Mouse (Mus musculus): ENCODE results near the gene Fam13a.

Fam13a gene

GRCm38 (mm10) chr6:58999044-58999453 lies 25.3 kb downstream of the Fam13a start:
- no peak for ATAC-seq (ENCODE audit: low TSS enrichment)

GRCm38 (mm10) chr6:58998528-58998927 lies 25.8 kb downstream of the Fam13a start:
- no peak for ATAC-seq (ENCODE audit: low TSS enrichment)

- ATAC-seq (ENCODE audit: low TSS enrichment), result no peak
Measured at GRCm38 (mm10) chr6:58989149-58989548, 35.2 kb downstream of the Fam13a start.

GRCm38 (mm10) chr6:58988706-58989105 lies 35.6 kb downstream of the Fam13a start:
- no peak for ATAC-seq (ENCODE audit: low TSS enrichment)

- no peak for ATAC-seq (ENCODE audit: low TSS enrichment)
Measured at GRCm38 (mm10) chr6:58987166-58987565, 37.2 kb downstream of the Fam13a start.

GRCm38 (mm10) chr6:58985186-58985585 lies 39.2 kb downstream of the Fam13a start:
- peak; percentile 66 for ATAC-seq (ENCODE audit: low TSS enrichment)

GRCm38 (mm10) chr6:58975249-58975648 lies 49.1 kb downstream of the Fam13a start:
- ATAC-seq (ENCODE audit: low TSS enrichment), result no peak

- ATAC-seq (ENCODE audit: low TSS enrichment), result no peak
Measured at GRCm38 (mm10) chr6:58974428-58974827, 49.9 kb downstream of the Fam13a start.

- no peak for ATAC-seq (ENCODE audit: low TSS enrichment)
Measured at GRCm38 (mm10) chr6:58972873-58973272, 51.5 kb downstream of the Fam13a start.

- no peak for ATAC-seq (ENCODE audit: low TSS enrichment)
Measured at GRCm38 (mm10) chr6:58968272-58968671, 56.1 kb downstream of the Fam13a start.

- peak; percentile 18 for ATAC-seq (ENCODE audit: low TSS enrichment)
Measured at GRCm38 (mm10) chr6:58965071-58965831, 59.1 kb downstream of the Fam13a start.

- peak; percentile 21; the same call in 1 of the 2 replicates for ATAC-seq (ENCODE audit: low TSS enrichment)
Measured at GRCm38 (mm10) chr6:58964565-58964964, 59.8 kb downstream of the Fam13a start.

GRCm38 (mm10) chr6:58964091-58964490 lies 60.3 kb downstream of the Fam13a start:
- no peak for ATAC-seq (ENCODE audit: low TSS enrichment)

- ATAC-seq (ENCODE audit: low TSS enrichment), result no peak
Measured at GRCm38 (mm10) chr6:58962691-58963090, 61.7 kb downstream of the Fam13a start.

- ATAC-seq (ENCODE audit: low TSS enrichment), result peak; percentile 76
Measured at GRCm38 (mm10) chr6:58960523-58960922, 63.8 kb downstream of the Fam13a start.

- no peak for ATAC-seq (ENCODE audit: low TSS enrichment)
Measured at GRCm38 (mm10) chr6:58951128-58951992, 73.0 kb downstream of the Fam13a start.

- no peak for ATAC-seq (ENCODE audit: low TSS enrichment)
Measured at GRCm38 (mm10) chr6:58950410-58950809, 73.9 kb downstream of the Fam13a start.

- peak; percentile 79 for ATAC-seq (ENCODE audit: low TSS enrichment)
Measured at GRCm38 (mm10) chr6:58946840-58947239, 77.5 kb downstream of the Fam13a start.

GRCm38 (mm10) chr6:58946246-58946645 lies 78.1 kb downstream of the Fam13a start:
- ATAC-seq (ENCODE audit: low TSS enrichment), result peak; percentile 61

GRCm38 (mm10) chr6:58943958-58944357 lies 80.4 kb downstream of the Fam13a start:
- ATAC-seq (ENCODE audit: low TSS enrichment), result no peak

GRCm38 (mm10) chr6:58942276-58942675 lies 82.1 kb downstream of the Fam13a start:
- ATAC-seq (ENCODE audit: low TSS enrichment), result peak; percentile 73

GRCm38 (mm10) chr6:58937726-58938125 lies 86.6 kb downstream of the Fam13a start:
- no peak for ATAC-seq (ENCODE audit: low TSS enrichment)

GRCm38 (mm10) chr6:58934144-58934543 lies 90.2 kb downstream of the Fam13a start:
- no peak for ATAC-seq (ENCODE audit: low TSS enrichment)

All from frontal cortex, adult (tissue).